Mouse (Mus musculus) cerebellum, adult 11 months (tissue): ENCODE measurements at regions not wholly inside any gene's neighbourhood (a gene's known extent, or its start where the extent isn't known, plus 50 kb on each side); places are given as distances from the start of the nearest gene placed in this dataset.
A peak's percentile ranks its signal among the peaks of the same experiment; 100 is the strongest.
"Not testable (repeated sequence)": the region's sequence is repeated elsewhere in the genome, so short reads cannot be mapped to it uniquely, and the experiment has no call there.

Source experiments
- DNase-seq: peaks from one replicate; pipeline ENCODE4 v3.0.0; 2022

DNA sequence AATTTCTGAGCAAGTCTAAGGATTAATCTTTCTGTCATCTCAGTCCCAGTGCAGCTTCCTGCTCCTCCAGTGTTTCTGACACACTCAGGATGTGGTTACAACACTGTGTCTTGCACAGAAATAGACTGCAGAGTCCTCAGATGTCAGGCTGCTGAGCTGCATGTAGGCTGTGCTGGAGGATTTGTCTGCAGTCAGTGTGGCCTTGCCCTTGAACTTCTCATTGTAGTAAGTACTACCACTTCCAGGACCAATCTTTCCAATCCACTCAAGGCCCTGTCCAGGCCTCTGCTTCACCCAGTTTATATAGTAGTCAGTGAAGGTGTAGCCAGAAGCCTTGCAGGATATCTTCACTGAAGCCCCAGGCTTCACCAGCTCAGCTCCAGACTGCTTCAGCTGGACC lies 185.8 kb upstream of the Zfp386 start:
- DNase-seq = not testable (repeated sequence)

- not testable (repeated sequence) for DNase-seq
Measured at GRCm38 (mm10) chr12:115865059-115865756, 182.3 kb upstream of the Zfp386 start.

DNA sequence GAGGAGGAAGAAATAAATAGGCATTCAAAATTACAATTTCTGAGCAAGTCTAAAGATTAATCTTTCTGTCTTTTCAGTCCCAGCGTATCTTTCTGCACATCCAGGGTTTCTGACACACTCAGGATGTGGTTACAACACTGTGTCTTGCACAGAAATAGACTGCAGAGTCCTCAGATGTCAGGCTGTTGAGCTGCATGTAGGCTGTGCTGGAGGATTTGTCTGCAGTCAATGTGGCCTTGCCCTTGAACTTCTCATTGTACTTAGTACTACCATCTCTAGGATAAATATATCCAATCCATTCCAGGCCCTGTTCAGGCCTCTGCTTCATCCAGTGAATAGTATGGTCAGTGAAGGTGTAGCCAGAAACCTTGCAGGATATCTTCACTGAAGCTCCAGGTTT lies 178.9 kb upstream of the Zfp386 start:
- not testable (repeated sequence) for DNase-seq

DNA sequence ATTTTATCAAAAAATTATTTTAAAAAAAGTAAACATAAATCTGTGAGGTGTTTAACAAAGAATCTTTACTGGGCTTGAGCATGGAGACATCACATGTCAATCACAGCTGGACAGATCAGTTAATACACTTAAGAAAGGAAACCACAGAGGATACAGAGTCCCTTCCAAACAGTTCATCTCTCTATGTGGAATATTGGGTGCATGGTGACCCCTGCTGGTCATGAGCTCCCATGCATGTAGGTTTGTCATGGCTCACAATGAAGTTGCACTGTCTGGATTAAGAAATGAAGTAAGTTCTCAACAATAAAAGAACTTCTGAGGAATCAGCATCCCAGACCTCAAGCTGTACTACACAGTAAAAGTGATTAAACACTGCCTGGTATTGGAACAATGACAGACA lies 175.1 kb upstream of the Zfp386 start:
- not testable (repeated sequence) for DNase-seq

DNA sequence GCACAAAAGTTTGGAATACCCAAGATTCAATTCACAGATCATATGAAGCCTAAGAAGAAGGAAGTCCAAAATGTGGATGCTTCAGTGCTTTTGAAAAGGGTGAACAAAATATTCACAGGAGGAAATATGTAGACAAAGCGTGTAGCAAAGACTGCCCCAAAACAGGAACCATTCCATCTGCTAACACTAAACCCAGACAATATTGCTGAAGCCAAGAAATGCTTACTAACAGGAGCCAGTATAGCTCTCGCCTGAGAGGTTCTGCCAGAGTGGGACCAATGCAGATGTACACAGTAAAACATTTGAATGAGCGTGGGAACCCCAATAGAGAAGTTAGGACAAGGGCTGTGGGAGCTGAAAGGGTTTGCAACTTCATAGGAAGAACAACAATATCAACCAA lies 173.5 kb upstream of the Zfp386 start:
- not testable (repeated sequence) for DNase-seq

- no peak for DNase-seq
Measured at GRCm38 (mm10) chr12:115883719-115884118, 163.8 kb upstream of the Zfp386 start.

DNA sequence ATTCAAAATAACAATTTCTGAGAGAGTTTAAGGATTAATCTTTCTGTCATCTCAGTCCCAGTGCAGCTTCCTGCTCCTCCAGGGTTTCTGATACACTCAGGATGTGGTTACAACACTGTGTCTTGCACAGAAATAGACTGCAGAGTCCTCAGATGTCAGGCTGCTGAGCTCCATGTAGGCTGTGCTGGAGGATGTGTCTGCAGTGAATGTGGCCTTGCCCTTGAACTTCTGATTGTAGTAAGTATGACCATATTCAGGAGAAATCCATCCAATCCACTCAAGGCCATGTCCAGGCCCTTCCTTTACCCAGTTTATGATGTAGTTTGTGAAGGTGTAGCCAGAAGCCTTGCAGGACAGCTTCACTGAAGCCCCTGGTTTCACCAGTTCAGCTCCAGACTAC lies 159.5 kb upstream of the Zfp386 start:
- no peak for DNase-seq

GRCm38 (mm10) chr12:115892656-115893055 lies 154.9 kb upstream of the Zfp386 start:
- DNase-seq = peak; percentile 13

- not testable (repeated sequence) for DNase-seq
Measured at GRCm38 (mm10) chr12:115912226-115912625, 135.3 kb upstream of the Zfp386 start.

DNA sequence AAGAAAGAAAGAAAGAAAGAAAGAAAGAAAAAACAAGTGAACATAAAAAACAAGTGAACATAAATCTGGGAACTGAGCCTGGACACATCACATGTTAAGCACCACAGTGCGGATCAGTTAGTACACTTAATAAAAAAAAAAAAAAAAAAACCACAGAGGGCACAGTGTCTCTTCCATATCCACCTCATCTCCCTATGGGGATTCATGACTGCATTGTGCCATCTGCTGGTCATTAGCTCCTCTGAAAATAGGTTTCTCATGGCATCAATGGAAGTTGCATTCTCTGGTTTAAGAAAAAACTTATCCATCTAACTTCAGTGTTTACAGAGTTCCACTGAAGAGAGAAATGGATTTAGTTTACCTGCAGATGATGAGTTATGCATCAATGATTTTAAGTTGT lies 132.1 kb upstream of the Zfp386 start:
- DNase-seq = not testable (repeated sequence)

GRCm38 (mm10) chr12:115920119-115920518 lies 127.4 kb upstream of the Zfp386 start:
- not testable (repeated sequence) for DNase-seq

- not testable (repeated sequence) for DNase-seq
Measured at GRCm38 (mm10) chr12:115923999-115924398, 123.5 kb upstream of the Zfp386 start.

DNA sequence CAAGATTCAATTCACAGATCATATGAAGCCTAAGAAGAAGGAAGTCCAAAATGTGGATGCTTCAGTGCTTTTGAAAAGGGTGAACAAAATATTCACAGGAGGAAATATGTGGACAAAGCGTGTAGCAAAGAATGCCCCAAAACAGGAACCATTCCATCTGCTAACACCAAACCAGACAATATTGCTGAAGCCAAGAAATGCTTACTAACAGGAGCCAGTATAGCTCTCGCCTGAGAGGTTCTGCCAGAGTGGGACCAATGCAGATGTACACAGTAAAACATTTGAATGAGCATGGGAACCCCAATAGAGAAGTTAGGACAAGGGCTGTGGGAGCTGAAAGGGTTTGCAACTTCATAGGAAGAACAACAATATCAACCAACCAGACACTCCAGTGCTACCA lies 122.0 kb upstream of the Zfp386 start:
- DNase-seq = not testable (repeated sequence)

DNA sequence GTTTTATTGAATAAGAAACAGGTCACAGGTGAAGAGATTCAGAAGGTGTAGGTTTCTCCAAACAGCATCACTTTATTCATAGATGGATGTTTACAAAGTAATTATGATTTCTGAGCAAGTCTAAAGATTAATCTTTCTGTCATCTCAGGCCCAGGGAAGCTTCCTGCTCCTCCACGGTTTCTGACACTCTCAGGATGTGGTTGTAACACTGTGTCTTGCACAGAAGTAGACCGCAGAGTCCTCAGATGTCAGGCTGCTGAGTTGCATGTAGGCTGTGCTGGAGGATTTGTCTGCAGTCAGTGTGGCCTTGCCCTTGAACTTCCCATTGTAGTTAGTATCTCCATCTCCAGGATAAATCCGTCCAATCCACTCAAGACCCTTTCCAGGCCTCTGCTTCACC lies 95.2 kb upstream of the Zfp386 start:
- not testable (repeated sequence) for DNase-seq

- DNase-seq = not testable (repeated sequence)
Measured at GRCm38 (mm10) chr12:115955477-115956177, 91.9 kb upstream of the Zfp386 start.

GRCm38 (mm10) chr12:115963701-115964100 lies 83.8 kb upstream of the Zfp386 start:
- DNase-seq = not testable (repeated sequence)

DNA sequence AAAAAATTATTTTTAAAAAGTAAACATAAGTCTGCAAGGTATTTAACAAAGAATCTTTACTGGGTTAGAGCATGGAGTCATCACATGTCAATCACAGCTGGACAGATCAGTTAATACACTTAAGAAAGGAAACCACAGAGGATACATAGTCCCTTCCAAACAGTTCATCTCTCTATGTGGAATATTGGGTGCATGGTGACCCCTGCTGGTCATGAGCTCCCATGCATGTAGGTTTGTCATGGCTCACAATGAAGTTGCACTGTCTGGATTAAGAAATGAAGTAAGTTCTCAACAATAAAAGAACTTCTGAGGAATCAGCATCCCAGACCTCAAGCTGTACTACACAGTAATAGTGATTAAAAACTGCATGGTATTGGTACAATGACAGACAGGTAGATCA lies 80.0 kb upstream of the Zfp386 start:
- not testable (repeated sequence) for DNase-seq
